Mouse (Mus musculus) limb, embryonic 14.5 days (tissue): ENCODE measurements at regions not wholly inside any gene's neighbourhood (a gene's known extent, or its start where the extent isn't known, plus 50 kb on each side); places are given as distances from the start of the nearest gene placed in this dataset.

Source experiments
- ATAC-seq: fragments of 200-750 bp; cut with Nextera tagmentation; 2 replicates; pipeline ENCODE4 v1.8.0; 2017; ENCODE audit warnings: low read depth, moderate number of reproducible peaks, moderate TSS enrichment; ENCODE audit not compliant: low FRiP score
- DNase-seq: peaks from one replicate; pipeline ENCODE4 v3.0.0-alpha.2; 2015; ENCODE audit warnings: low spot score
- H3K27ac ChIP-seq: fragments of 300-500 bp; sonication (generic); replicated peaks from 2 replicates; pipeline ENCODE4 v1.5.1; 2014; ENCODE audit warnings: low read depth, mild to moderate bottlenecking, low read length, moderate library complexity, mixed read lengths
- H3K27me3 ChIP-seq: fragments of 300-500 bp; sonication (generic); 2 replicates; pipeline ENCODE4 v1.6.1; 2014; ENCODE audit warnings: low read length, mixed read lengths; ENCODE audit not compliant: control insufficient read depth, insufficient read depth
- H3K36me3 ChIP-seq: fragments of 300-500 bp; sonication (generic); 2 replicates; pipeline ENCODE4 v1.6.1; 2014; ENCODE audit warnings: mild to moderate bottlenecking, low read length, moderate library complexity, mixed read lengths; ENCODE audit not compliant: control insufficient read depth, insufficient read depth
- H3K4me1 ChIP-seq: fragments of 300-500 bp; sonication (generic); 2 replicates; pipeline ENCODE4 v1.6.1; 2014; ENCODE audit warnings: antibody characterized with exemption, low read length, mixed read lengths; ENCODE audit not compliant: control insufficient read depth, insufficient read depth
- H3K4me2 ChIP-seq: fragments of 300-500 bp; sonication (generic); replicated peaks from 2 replicates; pipeline ENCODE4 v1.6.1; 2014; ENCODE audit warnings: low read depth, mild to moderate bottlenecking, low read length, moderate library complexity; ENCODE audit not compliant: severe bottlenecking
- H3K4me3 ChIP-seq: fragments of 300-500 bp; sonication (generic); replicated peaks from 2 replicates; pipeline ENCODE4 v1.5.1; 2014; ENCODE audit warnings: low read length
- H3K9ac ChIP-seq: fragments of 300-500 bp; sonication (generic); 2 replicates; pipeline ENCODE4 v1.6.1; 2014; ENCODE audit warnings: mild to moderate bottlenecking, low read depth, low read length, moderate library complexity; ENCODE audit not compliant: severe bottlenecking
- H3K9me3 ChIP-seq: fragments of 300-500 bp; sonication (generic); 2 replicates; pipeline ENCODE4 v1.6.1; 2016; ENCODE audit warnings: low read length; ENCODE audit not compliant: control insufficient read depth
- POLR2A ChIP-seq: fragments of 200-500 bp; IDR thresholded peaks from 2 replicates; pipeline ENCODE4 v1.8.0; 2012; ENCODE audit warnings: inconsistent platforms, mild to moderate bottlenecking, moderate library complexity, borderline replicate concordance; ENCODE audit not compliant: insufficient read depth, insufficient read length; ENCODE audit errors: extremely low read depth
- WGBS: fragments of 180-500 bp; shearing (Covaris S2); extraction: QIAGEN DNeasy Blood & Tissue Kit; methylation state at CpG from one replicate; pipeline ENCODE4 v1.1.7; 2014; 5-methylcytosine and 5-hydroxymethylcytosine counted together

DNA sequence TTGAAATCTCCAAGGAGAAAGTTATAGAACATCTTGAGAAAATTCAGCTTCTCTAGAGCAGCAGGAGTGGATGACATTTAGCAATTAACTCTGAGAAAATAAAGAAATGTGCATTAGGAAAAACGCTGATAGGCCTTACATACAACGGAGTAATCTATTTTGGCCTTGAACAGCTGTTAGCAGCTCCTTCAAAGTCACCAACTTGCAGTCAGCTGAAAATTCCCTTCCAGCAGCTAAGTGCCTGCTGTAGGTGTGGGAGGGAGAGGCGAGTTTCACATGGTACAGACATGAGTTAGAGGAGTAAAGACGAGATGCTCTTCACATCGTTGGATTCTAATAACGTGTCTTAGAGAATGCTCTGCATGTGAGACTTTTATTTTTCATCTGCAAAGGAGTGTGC is 290.8 kb downstream of the Rpl36a-ps1 start:
- Histone ChIP-seq H3K4me3 (no peak overlapping the region), H3K36me3 (no peaks in the 10 kb centered on the region), H3K27ac (no peak overlapping the region), H3K27me3 (no peaks in the 10 kb centered on the region), H3K4me2 (no peak overlapping the region), H3K9me3 (no peaks in the 10 kb centered on the region), H3K4me1 (no peaks in the 10 kb centered on the region), H3K9ac (no peak overlapping the region)
- no peak for ATAC-seq
- DNase-seq, result no peak
- 76% methylated on average over 6 of the region's 6 CpGs for WGBS
- TF ChIP-seq POLR2A, result no peak

DNA sequence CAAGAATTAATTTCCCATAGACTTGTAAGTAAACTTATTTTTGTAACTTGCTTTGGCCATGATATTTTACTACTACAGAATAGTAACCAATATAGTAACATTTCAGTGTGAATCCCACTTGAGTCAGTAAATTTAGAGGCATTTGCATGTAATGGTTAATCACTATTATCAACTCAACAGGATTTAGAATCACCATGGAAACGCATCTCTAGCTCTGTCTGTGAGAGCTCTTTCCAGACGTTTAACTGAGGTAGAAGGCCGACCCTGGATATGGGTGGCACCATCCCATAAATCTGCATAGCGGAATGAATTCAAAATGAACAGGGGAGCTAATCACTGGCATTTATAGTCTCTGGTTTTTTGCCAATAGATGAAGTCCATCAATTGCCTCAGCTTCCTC is 337.6 kb downstream of the Rpl36a-ps1 start:
- WGBS, result 64% methylated on average over 4 of the region's 4 CpGs
- no peaks in the 10 kb centered on the region for H3K27me3 ChIP-seq
- no peak overlapping the region for H3K9ac ChIP-seq
- no peak overlapping the region for H3K27ac ChIP-seq
- no peak overlapping the region for H3K4me3 ChIP-seq
- no peak for TF ChIP-seq POLR2A
- H3K36me3 ChIP-seq, result no peaks in the 10 kb centered on the region
- no peak overlapping the region for H3K4me2 ChIP-seq
- DNase-seq, result no peak
- no peak for ATAC-seq
- no peaks in the 10 kb centered on the region for H3K4me1 ChIP-seq
- H3K9me3 ChIP-seq, result no peaks in the 10 kb centered on the region

DNA sequence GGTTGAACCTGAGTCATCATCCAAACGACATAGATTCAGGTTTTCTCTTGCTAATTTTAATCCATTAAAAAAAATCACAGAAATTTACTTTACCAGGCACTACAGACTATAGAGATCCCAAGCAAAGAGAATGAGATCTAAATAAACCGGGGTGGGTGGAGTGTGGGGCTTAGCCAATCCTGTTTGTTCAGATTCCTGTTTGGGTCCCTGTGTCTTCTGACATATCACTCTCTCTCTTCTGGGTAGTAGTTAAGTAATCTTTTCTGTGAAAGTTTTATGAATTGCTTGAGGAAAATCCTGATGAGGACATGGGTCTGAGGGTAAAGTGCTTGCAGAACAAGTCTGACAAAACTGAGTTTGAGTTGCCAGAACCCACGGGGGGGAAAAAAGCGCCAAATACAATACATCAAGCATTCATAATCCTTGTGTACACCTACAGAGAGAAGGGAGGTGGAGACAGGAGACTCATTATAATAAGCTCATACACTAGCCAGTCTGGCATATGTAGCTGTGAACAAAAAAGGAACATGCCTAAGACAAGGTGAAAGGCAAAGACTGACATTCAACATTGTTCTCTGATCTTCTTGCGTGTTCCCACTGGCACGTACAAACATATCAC is 339.8 kb downstream of the Rpl36a-ps1 start:
- Histone ChIP-seq H3K9me3 (no peaks in the 10 kb centered on the region), H3K27ac (no peak overlapping the region), H3K9ac (no peak overlapping the region), H3K4me3 (no peak overlapping the region), H3K4me1 (no peaks in the 10 kb centered on the region), H3K4me2 (no peak overlapping the region), H3K36me3 (no peaks in the 10 kb centered on the region), H3K27me3 (no peaks in the 10 kb centered on the region)
- ATAC-seq, result no peak
- no peak for TF ChIP-seq POLR2A
- DNase-seq, result no peak
- WGBS, result 78% methylated on average over 6 of the region's 6 CpGs

DNA sequence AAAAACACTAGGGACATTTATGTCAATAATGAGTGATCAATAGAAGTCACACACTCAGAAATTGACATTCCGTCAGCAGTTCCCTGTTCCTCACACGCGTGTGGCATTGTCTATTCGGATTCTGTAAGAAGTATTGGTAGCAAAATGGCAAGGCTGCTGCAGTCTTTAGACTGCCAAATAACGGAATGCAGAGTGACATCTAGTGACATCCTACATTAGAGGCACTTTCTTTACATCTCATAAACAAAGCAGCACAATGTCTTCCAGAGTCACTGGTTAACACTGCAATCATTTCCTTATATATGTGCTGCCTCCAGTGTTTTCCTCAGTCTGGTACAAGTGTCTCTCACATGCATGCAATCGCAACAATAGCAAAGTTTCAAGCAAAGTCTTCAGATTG is 342.9 kb downstream of the Rpl36a-ps1 start:
- Histone ChIP-seq H3K27ac (no peak overlapping the region), H3K9me3 (no peaks in the 10 kb centered on the region), H3K9ac (no peak overlapping the region), H3K36me3 (no peaks in the 10 kb centered on the region), H3K4me1 (no peaks in the 10 kb centered on the region), H3K4me2 (no peak overlapping the region), H3K27me3 (no peaks in the 10 kb centered on the region), H3K4me3 (no peak overlapping the region)
- 88% methylated on average over 6 of the region's 6 CpGs for WGBS
- no peak for TF ChIP-seq POLR2A
- DNase-seq (no peak), ATAC-seq (no peak)

DNA sequence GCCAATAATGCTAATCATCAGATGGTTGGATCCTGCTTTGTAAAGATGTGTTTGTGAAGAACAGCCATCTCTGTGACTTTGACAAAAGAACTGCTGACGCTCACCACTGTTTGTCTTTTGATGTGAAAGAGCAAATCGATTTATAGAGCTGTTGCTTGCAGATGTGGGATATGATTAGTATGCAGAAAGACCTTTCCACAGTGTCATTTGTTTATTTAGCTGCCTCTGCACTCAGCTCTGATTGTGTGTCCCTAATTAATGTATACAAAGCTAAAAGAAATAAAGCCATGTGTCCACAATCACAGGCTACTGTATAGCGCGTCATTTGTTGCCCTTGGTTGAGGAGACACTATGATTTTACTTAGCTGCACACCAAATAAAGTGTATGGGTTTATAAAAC is 343.6 kb downstream of the Rpl36a-ps1 start:
- no peak overlapping the region for H3K4me2 ChIP-seq
- no peak overlapping the region for H3K4me3 ChIP-seq
- H3K4me1 ChIP-seq, result no peaks in the 10 kb centered on the region
- no peak overlapping the region for H3K9ac ChIP-seq
- H3K27me3 ChIP-seq, result no peaks in the 10 kb centered on the region
- DNase-seq, result no peak
- no peaks in the 10 kb centered on the region for H3K9me3 ChIP-seq
- no peak for TF ChIP-seq POLR2A
- 81% methylated on average over 4 of the region's 4 CpGs for WGBS
- H3K27ac ChIP-seq, result no peak overlapping the region
- ATAC-seq, result no peak
- H3K36me3 ChIP-seq, result no peaks in the 10 kb centered on the region

DNA sequence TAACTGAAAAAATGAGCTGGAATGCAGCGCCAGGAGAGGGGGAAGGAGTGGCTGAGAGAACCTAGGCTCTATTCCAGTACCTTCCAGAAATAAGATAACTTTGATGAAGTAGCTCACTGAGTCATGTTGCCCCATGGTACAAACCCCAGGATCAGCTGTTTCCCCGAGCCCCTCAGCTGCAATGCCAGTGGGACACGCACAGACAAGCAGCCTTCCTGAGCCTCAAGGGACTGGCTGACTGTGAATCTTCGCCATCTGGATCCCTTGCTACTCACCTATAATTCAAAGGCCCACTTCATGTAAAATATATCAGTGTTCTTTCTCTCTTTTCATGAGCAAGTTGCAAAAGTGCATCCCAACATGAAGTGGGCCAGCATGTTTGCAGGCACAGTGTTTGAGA is 346.5 kb downstream of the Rpl36a-ps1 start:
- Histone ChIP-seq H3K9ac (no peak overlapping the region), H3K4me1 (no peaks in the 10 kb centered on the region), H3K27me3 (no peaks in the 10 kb centered on the region), H3K9me3 (no peaks in the 10 kb centered on the region), H3K36me3 (no peaks in the 10 kb centered on the region), H3K4me3 (no peak overlapping the region), H3K4me2 (no peak overlapping the region), H3K27ac (no peak overlapping the region)
- ATAC-seq (no peak), DNase-seq (no peak)
- no peak for TF ChIP-seq POLR2A
- WGBS, result 85% methylated on average over 4 of the region's 4 CpGs
